Mouse (Mus musculus) stomach, embryonic 14.5 days (tissue): Measurements from ENCODE around the gene Prkcb. TPM values are rescaled to one million over a fixed set of nuclear protein-coding genes. Genes with fewer than 3 reads are reported as not detected.
A peak's percentile ranks its signal among the peaks of the same experiment; 100 is the strongest.

ENCODE experiments used
- ATAC-seq: fragments of 200-750 bp; cut with Nextera tagmentation; 2 replicates; pipeline ENCODE4 v1.8.0; 2017; ENCODE audit warnings: low read depth, moderate TSS enrichment; ENCODE audit not compliant: insufficient number of reproducible peaks, insufficient read depth, low FRiP score
- H3K27ac ChIP-seq: fragments of 300-500 bp; sonication (generic); 2 replicates; pipeline ENCODE4 v1.5.1; 2014; ENCODE audit warnings: mild to moderate bottlenecking, low read length, moderate library complexity, mixed read lengths
- H3K27me3 ChIP-seq: fragments of 300-500 bp; sonication (generic); 2 replicates; pipeline ENCODE4 v1.6.1; 2014; ENCODE audit warnings: low read length, control low read depth, mixed read lengths; ENCODE audit not compliant: control insufficient read depth, insufficient read depth
- H3K36me3 ChIP-seq: fragments of 300-500 bp; sonication (generic); 2 replicates; pipeline ENCODE4 v1.6.1; 2014; ENCODE audit warnings: mild to moderate bottlenecking, control low read depth, low read length, moderate library complexity, mixed read lengths; ENCODE audit not compliant: control insufficient read depth, insufficient read depth
- H3K4me1 ChIP-seq: fragments of 300-500 bp; sonication (generic); 2 replicates; pipeline ENCODE4 v1.6.1; 2014; ENCODE audit warnings: low read length, control low read depth, mixed read lengths; ENCODE audit not compliant: control insufficient read depth, insufficient read depth
- H3K4me2 ChIP-seq: fragments of 300-500 bp; sonication (generic); replicated peaks from 2 replicates; pipeline ENCODE4 v1.6.1; 2014; ENCODE audit warnings: low read depth, low read length, control low read depth
- H3K4me3 ChIP-seq: fragments of 300-500 bp; sonication (generic); 2 replicates; pipeline ENCODE4 v1.5.1; 2014; ENCODE audit warnings: low read depth, low read length, control low read depth
- H3K9ac ChIP-seq: fragments of 300-500 bp; sonication (generic); replicated peaks from 2 replicates; pipeline ENCODE4 v1.6.1; 2014; ENCODE audit warnings: low read depth, mild to moderate bottlenecking, control low read depth, low read length, moderate library complexity, mixed read lengths
- H3K9me3 ChIP-seq: fragments of 300-500 bp; sonication (generic); 2 replicates; pipeline ENCODE4 v1.6.1; 2016; ENCODE audit warnings: low read depth, low read length, control low read depth; ENCODE audit not compliant: control insufficient read depth
- WGBS: fragments of 180-500 bp; shearing (Covaris S2); extraction: QIAGEN DNeasy Blood & Tissue Kit; methylation state at CpG from one replicate; pipeline ENCODE4 v1.1.7; 2014; 5-methylcytosine and 5-hydroxymethylcytosine counted together
- polyA plus RNA-seq: library from polyadenylated mRNA; unstranded; fragments of >200 nt; fragmentation: Nextera tagmentation; extraction: Ambion mirVana; gene quantifications from 2 replicates; pipeline ENCODE4 v1.2.1, GENCODE M21; 2014

Prkcb gene
- polyA plus RNA-seq, 1 experiment from 2014 or later, result 18.4 TPM

DNA sequence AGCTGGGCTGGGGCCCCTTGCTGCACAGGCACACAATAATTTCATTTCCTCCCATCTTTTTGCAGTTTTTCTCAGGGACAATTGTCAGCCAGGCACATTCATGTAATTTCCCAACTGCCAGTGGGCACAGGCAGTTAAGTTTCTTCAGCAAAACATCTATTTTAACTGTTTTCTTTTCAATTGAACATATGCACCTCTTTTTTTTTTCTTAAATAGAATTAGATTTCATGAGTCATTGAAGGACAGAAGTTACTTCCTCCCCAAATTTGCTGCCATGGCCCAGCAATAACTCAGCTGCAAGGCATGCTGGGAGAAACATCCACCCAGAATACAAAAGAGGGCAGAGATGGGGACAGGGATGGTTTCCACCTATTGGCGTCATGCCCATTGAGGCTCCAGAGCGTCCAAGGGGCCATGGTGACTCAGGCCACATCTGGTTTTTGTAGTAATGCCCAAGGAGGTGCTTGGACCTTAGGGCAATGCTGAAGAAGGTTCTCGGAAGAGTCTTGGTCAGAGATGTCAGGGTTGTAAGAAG is 284.6 kb downstream of the Prkcb start:
- no peaks in the 10 kb centered on the region for H3K27me3 ChIP-seq
- no peaks in the 10 kb centered on the region for H3K9me3 ChIP-seq
- H3K4me1 ChIP-seq, result 0 out of 2 replicates have a peak, but pooled peaks cover 2% of the 10 kb centered on the region
- H3K27ac ChIP-seq, result no peak overlapping the region
- no peak overlapping the region for H3K4me2 ChIP-seq
- H3K36me3 ChIP-seq, result no peaks in the 10 kb centered on the region
- ATAC-seq, result no peak
- no peak overlapping the region for H3K4me3 ChIP-seq
- WGBS, result 82% methylated on average over 3 of the region's 3 CpGs
- H3K9ac ChIP-seq, result no peak overlapping the region

DNA sequence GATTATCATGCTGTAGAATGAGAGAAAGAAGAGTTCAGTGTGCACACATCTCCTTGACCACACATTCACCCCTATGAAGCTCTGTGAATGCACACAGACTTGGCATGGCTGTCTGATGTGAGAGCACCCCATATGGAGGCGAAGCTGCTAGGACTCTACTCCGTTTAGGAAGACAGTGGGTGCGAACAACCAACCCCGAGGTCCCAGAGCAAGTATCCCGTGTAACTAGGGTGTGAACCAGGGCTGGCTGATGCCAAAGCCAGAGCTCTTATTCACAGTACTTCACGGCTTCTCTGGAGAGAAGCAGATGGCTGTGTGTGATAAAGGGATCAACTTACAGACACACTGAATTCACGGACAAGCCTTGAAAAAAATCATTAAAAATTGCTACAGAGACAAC is 285.9 kb downstream of the Prkcb start:
- WGBS, result 73% methylated on average over 7 of the region's 7 CpGs
- no peak for ATAC-seq
- Histone ChIP-seq H3K27me3 (no peaks in the 10 kb centered on the region), H3K27ac (no peak overlapping the region), H3K9me3 (no peaks in the 10 kb centered on the region), H3K4me3 (no peak overlapping the region), H3K4me2 (no peak overlapping the region), H3K9ac (no peak overlapping the region), H3K4me1 (0 out of 2 replicates have a peak, but pooled peaks cover 2% of the 10 kb centered on the region), H3K36me3 (no peaks in the 10 kb centered on the region)

DNA sequence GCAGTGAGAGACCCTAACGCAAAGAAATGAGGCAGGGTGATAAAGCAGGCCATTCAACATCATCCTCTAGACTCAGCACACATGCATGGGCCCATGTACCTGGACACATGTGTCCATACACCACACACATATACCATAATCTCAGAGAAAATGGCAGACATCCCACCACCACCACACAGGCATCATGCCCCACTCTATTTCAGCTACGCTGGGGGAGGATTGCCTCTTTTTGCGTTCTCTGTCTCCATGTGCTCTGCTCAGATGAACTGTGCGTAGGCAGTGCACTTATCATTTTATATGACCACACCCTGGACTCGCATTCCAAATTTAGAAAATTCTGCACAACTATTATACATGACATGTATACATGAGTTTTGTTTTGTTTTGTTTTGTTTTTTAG is 286.5 kb downstream of the Prkcb start:
- Histone ChIP-seq H3K36me3 (no peaks in the 10 kb centered on the region), H3K4me3 (no peak overlapping the region), H3K4me1 (0 out of 2 replicates have a peak, but pooled peaks cover 2% of the 10 kb centered on the region), H3K27me3 (no peaks in the 10 kb centered on the region), H3K9me3 (no peaks in the 10 kb centered on the region), H3K27ac (no peak overlapping the region), H3K9ac (no peak overlapping the region), H3K4me2 (no peak overlapping the region)
- ATAC-seq, result no peak
- WGBS, result 79% methylated on average over 5 of the region's 5 CpGs

DNA sequence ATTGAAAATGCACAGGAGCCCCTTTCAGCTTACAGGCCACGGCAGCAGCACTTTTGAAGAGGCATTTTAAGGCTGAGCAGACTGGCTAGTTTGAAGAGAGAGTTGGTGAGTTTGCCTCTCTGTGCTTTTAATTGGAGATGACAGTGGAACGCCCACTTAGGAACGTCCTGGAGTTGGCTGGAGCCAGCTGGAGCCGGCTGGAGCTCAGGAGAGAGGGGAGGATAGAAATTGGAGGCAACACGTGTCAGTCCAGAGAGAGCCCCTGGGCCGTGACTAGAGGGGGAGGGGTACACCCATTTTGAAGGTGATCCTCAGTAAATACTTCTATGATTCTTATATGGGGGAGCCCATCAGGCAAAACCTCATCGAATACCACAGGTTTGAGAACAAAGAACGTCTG is 287.0 kb downstream of the Prkcb start:
- no peak overlapping the region for H3K9ac ChIP-seq
- no peak overlapping the region for H3K4me2 ChIP-seq
- H3K36me3 ChIP-seq, result no peaks in the 10 kb centered on the region
- H3K27me3 ChIP-seq, result no peaks in the 10 kb centered on the region
- no peaks in the 10 kb centered on the region for H3K9me3 ChIP-seq
- 28% methylated on average over 8 of the region's 8 CpGs for WGBS
- peak; percentile 79; the same call in 1 of the 2 replicates for ATAC-seq
- 0 out of 2 replicates have a peak, but pooled peaks cover 2% of the 10 kb centered on the region for H3K4me1 ChIP-seq
- no peak overlapping the region for H3K27ac ChIP-seq
- no peak overlapping the region for H3K4me3 ChIP-seq

DNA sequence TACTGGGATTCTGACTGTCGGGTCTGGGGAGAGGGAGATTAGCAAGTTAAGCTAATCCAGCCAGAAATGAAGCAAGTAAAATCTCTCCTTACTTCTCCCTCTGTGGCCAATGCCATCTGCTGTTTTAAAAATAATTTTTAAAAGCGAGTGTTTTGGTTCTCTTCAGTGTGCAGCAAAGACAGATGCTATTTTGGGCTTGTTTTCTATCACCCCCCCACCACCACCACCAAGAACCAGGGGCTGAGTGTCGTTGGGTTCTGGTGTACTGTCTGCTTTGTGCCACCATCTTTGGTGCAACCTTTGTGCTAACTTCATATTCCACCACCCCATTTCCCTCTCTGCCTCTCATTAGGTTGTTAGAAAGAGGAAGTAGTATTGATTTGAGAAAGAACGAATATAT is 289.0 kb downstream of the Prkcb start:
- Histone ChIP-seq H3K4me3 (no peak overlapping the region), H3K27ac (no peak overlapping the region), H3K9ac (no peak overlapping the region), H3K36me3 (no peaks in the 10 kb centered on the region), H3K4me1 (0 out of 2 replicates have a peak, but pooled peaks cover 2% of the 10 kb centered on the region), H3K4me2 (no peak overlapping the region), H3K27me3 (no peaks in the 10 kb centered on the region), H3K9me3 (no peaks in the 10 kb centered on the region)
- 80% methylated on average over 4 of the region's 4 CpGs for WGBS
- no peak for ATAC-seq

DNA sequence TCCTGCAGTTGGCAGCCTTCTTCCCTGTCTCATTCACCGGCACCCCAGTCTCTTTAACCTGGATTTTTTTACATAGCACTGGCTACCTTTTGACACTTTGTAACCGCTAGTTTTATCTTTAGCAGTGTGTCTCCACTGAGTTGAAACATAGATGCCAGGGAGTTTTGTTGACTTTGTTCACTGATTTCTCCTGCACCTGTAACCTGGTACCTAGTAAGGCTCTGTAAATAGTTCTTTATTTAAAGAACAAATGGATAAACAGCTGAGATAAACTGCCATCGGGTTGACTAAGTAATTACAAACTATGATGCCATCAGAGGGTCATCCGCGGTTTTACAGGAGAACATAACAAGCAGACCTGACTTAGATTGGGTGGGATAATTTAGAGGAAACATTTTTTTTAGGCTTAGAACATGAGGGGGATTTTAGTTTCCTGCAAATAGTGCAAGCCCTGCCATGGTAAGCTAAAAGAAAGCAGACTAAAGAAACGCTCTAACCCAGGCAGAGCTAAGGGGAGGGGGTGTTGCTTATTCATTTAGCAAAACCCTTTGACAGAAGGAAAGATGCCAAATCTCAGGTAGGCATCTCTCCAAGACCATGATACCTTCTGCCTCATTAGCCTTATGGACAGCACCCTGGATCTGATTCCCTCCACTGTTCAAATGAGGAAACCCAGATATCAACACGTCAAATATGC is 291.1 kb downstream of the Prkcb start:
- no peaks in the 10 kb centered on the region for H3K27me3 ChIP-seq
- H3K4me1 ChIP-seq, result 0 out of 2 replicates have a peak, but pooled peaks cover 2% of the 10 kb centered on the region
- no peaks in the 10 kb centered on the region for H3K9me3 ChIP-seq
- WGBS, result 60% methylated on average over 7 of the region's 7 CpGs
- H3K36me3 ChIP-seq, result no peaks in the 10 kb centered on the region
- no peak for ATAC-seq
- no peak overlapping the region for H3K4me2 ChIP-seq
- no peak overlapping the region for H3K9ac ChIP-seq
- H3K4me3 ChIP-seq, result no peak overlapping the region
- no peak overlapping the region for H3K27ac ChIP-seq

DNA sequence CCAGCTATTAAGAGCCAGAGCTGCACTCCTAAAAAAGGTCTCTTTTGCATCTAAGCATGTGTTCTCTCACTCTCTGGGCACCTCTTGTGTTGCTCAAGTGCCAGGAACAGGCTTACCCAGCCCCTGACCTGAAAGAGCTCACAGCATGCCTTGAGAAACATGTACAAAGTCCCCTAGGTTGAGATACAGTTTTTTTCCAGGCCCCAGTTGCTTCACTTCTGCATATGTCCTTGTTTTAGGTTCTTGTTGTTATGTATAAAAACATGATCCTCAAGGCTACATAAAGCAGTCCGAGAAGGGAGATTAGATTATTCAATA is 291.6 kb downstream of the Prkcb start:
- H3K4me1 ChIP-seq, result 0 out of 2 replicates have a peak, but pooled peaks cover 2% of the 10 kb centered on the region
- no peak overlapping the region for H3K4me2 ChIP-seq
- ATAC-seq, result no peak
- H3K27ac ChIP-seq, result no peak overlapping the region
- H3K9me3 ChIP-seq, result no peaks in the 10 kb centered on the region
- H3K4me3 ChIP-seq, result no peak overlapping the region
- no peak overlapping the region for H3K9ac ChIP-seq
- no peaks in the 10 kb centered on the region for H3K27me3 ChIP-seq
- WGBS, result 81% methylated on average over 1 of the region's 1 CpGs
- H3K36me3 ChIP-seq, result no peaks in the 10 kb centered on the region

DNA sequence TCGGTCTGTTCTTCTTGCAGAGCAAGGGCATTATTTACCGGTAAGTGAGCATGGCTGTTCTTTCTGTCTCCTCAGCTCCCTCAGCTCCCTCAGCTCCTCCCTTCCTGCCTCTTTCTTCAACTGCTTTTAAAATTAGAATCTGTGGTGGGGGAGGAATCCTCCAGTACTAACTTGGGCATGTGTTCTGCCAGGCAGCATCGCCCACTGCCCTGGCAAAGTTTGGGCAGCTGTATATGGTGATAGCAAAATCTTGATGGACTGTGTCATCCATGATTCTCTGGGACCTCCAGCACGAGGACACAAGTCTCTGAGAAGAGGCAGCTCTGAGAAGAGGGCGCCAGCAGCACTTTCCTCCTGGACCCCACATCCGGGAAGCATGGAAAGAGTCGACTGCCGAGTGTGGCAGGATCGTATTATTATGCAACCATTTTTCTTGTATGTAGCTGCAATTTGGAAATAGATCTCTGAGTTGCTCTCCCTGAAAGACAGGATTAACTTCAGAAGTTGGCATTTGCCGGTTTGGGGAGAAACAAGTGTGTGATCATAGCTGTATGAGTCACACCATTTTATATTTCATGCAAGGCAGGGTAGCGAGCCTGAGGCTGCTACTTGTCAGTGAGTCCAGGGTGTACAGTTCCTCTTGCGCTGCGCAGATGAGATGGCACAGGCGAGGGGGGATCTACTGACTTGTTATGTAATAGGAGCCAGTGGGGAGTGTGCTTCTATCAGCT is 296.0 kb downstream of the Prkcb start:
- ATAC-seq, result no peak
- Histone ChIP-seq H3K4me1 (no peaks in the 10 kb centered on the region), H3K9me3 (no peaks in the 10 kb centered on the region), H3K9ac (no peak overlapping the region), H3K4me2 (no peak overlapping the region), H3K27ac (no peak overlapping the region), H3K4me3 (no peak overlapping the region), H3K27me3 (no peaks in the 10 kb centered on the region), H3K36me3 (no peaks in the 10 kb centered on the region)
- 80% methylated on average over 14 of the region's 14 CpGs for WGBS
